Mouse (Mus musculus) urinary bladder, postnatal 4 days (tissue): Measurements from ENCODE around the gene Dbnl.

Source experiments
- DNase-seq, 2 experiments: peaks; one replicate each; pipeline ENCODE4 v3.0.0; 2021 to 2022; ENCODE audit warnings: low spot score in 2 of 2

The Dbnl gene

DNA sequence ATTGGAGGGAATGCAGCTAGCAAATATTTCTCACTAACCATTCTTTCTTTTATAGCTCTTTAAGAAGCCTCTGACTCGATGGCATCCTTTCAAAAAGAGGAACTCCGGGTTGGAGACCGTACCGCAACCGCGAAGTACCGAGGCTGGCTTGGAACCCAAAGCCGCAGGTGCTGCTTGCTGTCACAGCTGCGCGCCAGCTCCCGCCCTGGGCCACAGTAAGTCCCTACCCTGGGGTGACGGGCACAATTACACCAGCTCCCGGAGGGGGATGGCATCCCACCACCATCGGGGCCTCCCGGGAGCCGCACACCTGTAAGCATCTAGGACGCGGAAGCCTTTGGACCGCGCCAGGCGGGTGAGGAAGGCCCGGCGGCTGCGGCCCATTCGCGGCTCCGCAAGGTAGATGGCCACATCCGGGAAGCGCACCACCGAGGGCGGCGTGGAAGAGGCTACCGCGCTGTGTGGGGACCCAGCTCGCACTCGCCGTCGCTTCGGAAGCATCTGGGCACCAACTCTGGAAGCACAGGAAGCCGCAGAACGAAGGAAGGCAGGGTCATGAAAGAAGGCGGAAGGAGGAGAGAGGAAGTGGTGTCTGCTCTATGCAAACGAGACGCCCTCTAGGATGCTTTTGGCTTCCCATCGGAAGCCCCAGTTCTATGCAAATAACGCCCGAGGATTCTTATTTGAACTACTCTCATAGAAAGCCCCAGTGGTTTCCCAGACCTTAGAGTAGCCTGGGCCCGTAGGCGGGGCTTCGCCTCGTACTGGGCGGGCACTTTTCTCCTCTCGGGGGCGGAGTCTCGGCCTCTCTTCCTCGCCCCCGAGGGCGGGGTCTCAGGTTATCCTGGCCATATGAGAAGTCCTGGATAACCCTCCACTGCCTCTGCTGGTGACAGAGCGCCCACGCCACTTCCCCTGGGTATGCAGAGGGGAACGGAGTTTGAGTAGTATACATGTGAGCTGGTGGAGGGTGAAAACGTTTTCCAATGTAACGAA is 49.3 kb downstream of the Dbnl start, which contains the start of gene Polm:
Polm (minus strand) TSS at position 766 of the 996 bp plus-strand sequence.
- DNase-seq, result peak; percentile 93

DNA sequence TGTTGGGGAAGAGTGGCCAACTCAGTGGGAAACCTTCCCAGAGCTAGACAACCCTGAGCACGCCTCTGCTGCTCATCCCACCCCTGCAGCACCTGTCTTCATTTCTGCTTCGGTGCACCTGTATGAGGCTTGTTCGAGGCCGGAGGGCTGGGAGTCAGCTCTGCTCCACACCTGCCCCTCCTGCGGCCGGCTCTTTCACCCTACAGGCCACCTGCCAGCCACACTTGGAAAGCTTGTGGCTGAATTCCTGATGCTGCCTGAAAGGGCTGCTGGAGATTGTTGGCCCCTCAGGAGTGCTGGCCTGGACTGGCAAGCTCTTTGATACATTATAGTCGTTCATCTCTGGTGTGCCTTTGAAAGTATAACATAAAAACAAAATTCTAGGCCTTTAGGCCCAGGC is 52.1 kb downstream of the Dbnl start:
- no peak for DNase-seq

DNA sequence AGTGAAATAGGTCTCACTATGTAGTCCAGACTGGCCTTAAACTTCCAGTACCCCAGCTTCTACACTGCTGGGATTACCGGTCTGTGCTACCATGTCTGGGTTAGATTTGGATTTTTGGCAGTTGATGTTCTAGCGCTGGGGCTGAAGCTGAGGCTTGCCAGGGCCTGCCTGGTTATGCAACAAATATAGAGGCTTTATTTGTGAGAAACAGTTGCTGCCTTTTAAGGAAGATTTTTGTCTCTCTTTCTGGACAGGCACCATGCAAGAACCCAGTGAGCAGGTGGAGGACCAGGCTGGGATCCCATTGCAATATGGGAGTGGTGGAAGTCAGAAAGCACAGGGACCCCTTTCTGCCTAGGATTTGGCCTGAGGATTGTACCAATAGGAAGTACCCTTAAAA is 53.5 kb downstream of the Dbnl start:
- DNase-seq, result no peak

DNA sequence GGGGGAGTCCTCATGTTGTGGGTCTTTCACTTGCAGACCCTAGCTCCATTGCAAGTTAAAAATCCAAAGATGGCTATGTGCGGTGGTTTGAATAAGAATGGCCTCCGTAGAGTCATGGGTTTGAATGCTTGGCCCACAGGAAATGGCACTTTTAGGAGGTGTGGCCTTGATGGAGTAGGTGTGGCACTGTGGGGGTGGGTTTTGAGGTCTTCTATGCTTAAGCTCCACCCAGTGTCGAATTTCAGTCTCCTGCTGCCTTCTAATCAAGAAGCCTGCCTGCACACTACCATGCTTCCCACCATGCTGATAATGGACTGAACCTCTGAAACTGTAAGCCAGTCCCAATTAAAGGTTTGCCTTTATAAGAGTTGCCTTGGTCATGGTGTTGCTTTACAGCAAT is 54.8 kb downstream of the Dbnl start:
- DNase-seq, result no peak

DNA sequence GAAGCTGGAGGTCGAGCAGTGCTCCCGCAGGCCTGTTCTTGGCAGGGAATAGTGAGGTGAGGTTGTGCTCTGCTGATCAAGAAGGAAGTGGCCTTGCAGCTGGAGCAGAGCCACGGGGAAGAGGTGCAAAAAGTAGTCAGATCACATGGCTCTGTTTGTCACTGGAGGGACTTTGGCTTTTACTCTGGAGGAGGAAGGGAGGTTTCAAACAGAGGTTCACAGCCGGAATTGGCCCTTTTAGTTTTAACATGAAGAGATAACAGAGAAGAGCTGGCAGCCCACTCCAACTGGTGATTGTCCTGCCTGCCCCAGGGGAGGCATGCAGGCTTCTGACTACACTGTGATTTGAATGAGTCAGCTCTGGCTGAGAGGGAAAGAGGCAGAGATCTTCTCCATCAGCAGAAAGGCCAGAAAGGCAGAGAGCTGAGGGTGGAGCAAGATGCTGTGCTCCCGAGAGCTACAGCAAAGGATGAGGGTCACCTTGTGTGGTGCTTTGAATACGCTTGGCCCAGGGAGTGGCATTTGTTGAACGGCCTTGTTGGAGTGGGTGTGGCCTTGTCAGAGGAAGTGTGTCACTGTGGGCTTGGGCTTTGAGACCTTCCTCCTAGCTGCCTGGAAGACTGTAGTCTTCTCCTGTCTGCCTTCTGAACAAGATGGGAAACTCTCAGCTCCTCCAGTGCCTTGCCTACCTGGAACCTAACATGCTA is 58.5 kb downstream of the Dbnl start:
- no peak for DNase-seq

DNA sequence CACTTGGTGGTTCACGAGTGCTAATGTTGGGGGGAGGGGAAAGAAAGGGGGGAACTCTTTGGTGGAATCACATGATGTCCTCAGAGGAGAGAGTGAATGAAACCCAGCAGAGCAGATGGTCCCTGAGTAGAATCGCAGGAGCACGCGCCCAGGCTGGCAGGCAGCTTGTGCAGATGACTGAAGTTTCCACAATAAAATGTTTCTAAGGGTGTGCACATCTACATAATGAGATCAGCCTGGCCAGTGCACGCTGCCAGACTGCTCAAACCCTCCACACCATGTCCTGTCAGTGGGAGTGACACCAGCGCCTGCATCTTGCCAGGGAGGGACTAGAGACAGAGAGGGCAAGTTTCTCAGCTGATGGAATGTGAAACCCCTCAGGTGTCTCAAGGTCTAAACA is 60.5 kb downstream of the Dbnl start:
- DNase-seq, result no peak

DNA sequence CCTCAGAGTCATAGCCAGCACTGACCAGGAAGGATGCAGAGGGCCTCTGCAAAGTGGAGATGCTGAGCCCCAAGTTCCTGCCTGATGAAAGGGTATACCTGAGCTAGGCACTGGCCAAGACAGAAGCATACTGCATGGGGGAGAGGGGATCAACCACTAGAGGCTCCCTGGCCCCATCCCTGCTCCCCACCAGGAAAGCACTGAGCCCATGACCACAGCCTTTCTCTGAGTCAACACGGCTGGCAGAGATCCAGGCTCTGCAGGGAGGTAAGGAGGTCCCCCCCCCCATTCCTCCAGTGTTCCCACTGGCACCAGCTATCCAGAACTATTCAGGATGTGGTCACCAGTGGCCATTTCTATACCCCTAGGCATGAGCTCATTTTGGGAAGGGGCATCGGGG is 61.0 kb downstream of the Dbnl start:
- DNase-seq, result no peak

DNA sequence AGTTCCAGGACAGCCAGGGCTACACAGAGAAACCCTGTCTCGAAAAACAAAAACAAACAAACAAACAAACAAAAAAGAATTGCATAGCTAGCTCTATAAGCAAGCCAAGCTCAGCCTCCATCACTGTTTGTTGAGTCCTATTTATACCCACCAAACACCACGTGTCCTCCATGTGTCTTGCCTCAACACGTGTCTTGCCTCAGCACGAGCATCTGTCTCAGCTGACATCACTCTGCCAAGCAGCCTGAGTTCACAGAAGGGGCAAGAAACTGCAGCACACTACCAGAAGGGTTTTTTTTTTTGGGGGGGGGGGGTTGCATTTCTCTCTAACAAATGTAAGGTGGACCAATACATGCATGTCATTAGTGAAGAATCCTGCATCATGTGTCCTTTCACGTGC is 62.2 kb downstream of the Dbnl start:
- no peak for DNase-seq
